Mouse (Mus musculus): ENCODE results near the gene Tipin. TPM values are rescaled to one million over a fixed set of nuclear protein-coding genes. Genes with fewer than 3 reads are reported as not detected.
A peak's percentile ranks its signal among the peaks of the same experiment; 100 is the strongest.
"Not testable (repeated sequence)": the region's sequence is repeated elsewhere in the genome, so short reads cannot be mapped to it uniquely, and the experiment has no call there.

Gene Tipin
- polyA plus RNA-seq, 1 experiment: 33.9 TPM

DNA sequence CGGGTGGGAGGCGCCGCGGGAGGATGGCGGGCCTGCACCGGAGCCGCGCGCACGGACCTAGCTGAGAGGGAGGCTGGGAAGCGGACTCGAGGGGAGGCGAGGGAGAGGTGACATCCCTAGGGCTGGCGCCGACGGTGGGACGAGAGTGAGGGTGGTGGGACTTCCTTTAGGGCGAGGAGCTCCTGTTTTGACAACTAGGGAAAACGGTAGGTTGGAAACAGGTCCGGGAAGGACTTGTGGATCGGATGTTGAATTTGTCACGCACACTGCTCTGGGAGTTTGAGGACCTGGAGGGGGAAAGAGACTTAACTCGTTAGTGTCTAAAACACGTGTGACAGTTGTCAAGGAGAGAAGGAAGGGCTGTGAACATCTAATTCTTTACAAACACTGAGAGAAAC is 399 bp downstream of the Tipin start:
- no peak overlapping the region for H3K27ac ChIP-seq (ENCODE audit: insufficient read depth, low read length)

DNA sequence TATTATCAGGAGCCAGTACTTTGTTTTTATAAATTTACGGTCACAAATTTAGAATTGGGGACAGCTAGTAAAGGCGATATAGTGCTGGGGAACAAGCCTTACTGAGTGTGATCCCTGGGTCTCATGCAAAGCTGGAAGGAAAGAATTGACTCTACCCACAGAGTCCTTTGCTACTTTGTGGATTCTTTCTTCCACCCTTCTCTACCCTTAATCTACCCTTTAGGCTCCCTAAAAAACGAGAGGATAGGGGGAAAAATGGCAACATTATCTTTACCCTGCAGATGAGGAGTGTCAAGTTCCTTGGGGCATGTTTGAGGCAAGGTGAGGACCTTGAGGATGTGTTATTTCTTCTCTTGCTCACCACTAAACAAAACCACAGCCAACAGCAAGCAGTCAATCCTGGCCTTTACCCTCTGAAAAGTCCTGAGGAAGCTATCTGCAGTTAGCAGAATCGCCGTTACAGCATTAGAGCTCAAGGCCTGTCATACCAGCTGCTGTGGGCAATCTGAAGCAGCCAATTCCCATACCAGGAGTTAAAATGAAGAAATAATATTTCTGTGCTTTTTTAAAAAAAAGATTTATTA is 1.1 kb downstream of the Tipin start:
- no peak for TF ChIP-seq POLR2A (IDR thresholded peaks at IDR 0.05; ENCODE audit: extremely low read depth, insufficient read depth, low read length)
- no peak for TF ChIP-seq CTCF (IDR thresholded peaks at IDR 0.05; ENCODE audit: extremely low read depth, insufficient read depth, low read length)
- Histone ChIP-seq H3K4me1 (ENCODE audit: control insufficient read depth, insufficient read depth, low read length) (no peaks in the 10 kb centered on the region), H3K27ac (ENCODE audit: insufficient read depth, low read length) (no peak overlapping the region), H3K4me3 (ENCODE audit: insufficient read depth, low read length) (no peak overlapping the region; the same call in 1 of the 2 replicates)

More for the DNA sequence above, 399 bp downstream of the Tipin start:
- H3K4me3 ChIP-seq (ENCODE audit: insufficient read depth, low read length): peak overlapping the region; percentile 94
- no peak for TF ChIP-seq CTCF (IDR thresholded peaks at IDR 0.05; ENCODE audit: extremely low read depth, insufficient read depth, low read length)
- no peak for TF ChIP-seq POLR2A (IDR thresholded peaks at IDR 0.05; ENCODE audit: extremely low read depth, insufficient read depth, low read length)
- no peaks in the 10 kb centered on the region for H3K4me1 ChIP-seq (ENCODE audit: control insufficient read depth, insufficient read depth, low read length)

DNA sequence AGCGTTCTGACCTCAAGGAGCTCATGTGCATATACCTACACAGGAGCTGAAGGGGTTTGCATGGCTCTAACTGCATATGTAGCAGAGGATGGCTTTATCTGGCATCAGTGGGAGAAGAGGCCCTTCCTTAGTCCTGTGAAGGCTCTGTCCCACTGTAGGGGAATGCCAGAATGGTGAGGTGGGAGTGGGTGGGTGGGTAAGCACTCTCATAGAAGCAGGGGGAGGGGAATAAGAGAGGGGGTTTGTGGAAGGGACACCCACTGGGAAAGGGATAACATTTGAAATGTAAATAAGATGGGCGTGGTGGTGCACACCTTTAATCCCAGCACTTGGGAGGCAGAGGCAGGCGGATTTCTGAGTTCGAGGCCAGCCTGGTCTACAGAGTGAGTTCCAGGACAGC is 21.7 kb downstream of the Tipin start:
- H3K27ac ChIP-seq (ENCODE audit: insufficient read depth, low read length); H3K4me1 ChIP-seq (ENCODE audit: control insufficient read depth, insufficient read depth, low read length); H3K4me3 ChIP-seq (ENCODE audit: insufficient read depth, low read length): not testable (repeated sequence)

DNA sequence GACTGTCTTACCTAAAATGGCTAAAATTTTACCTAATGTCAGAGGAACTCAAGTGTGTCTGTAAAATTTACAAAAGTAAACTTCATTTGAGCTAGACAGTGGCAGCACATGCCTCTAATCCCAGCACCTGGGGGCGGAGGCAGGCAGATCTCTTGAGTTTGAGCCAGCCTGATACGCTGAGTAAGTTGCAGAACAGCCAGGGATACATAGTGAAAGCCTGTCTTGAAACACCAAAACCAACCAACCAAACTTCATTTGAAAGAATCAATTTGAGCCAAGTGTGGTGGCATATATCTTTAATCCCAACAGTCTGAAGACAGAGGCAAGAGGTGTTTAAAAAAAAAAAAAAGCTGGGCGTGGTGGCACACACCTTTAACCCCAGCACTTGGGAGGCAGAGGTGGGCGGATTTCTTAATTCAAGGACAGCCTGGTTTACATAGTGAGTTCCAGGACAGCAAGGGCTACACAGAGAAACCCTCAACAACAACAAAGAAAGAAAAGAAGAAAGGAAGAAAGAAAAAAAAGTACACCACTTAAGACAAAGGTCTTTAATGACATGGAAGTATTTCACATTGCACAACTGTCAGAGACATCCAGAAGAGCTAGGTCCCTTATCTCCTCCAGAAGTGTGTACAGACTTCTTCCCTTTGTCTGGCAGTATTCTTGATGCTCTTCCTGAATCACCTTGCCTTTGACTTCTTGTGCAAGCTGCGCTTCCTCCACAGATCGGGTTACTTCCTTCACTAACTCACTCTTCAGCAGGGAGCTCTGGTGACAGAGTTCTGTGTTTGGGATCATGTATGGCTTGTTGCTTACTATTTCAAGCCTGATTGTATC is 25.3 kb downstream of the Tipin start:
- TF ChIP-seq CTCF (IDR thresholded peaks at IDR 0.05; ENCODE audit: extremely low read depth, insufficient read depth, low read length) (no peak), POLR2A (IDR thresholded peaks at IDR 0.05; ENCODE audit: extremely low read depth, insufficient read depth, low read length) (no peak)
- Histone ChIP-seq H3K4me3 (ENCODE audit: insufficient read depth, low read length) (no peak overlapping the region), H3K27ac (ENCODE audit: insufficient read depth, low read length) (no peak overlapping the region), H3K4me1 (ENCODE audit: control insufficient read depth, insufficient read depth, low read length) (no peaks in the 10 kb centered on the region)

DNA sequence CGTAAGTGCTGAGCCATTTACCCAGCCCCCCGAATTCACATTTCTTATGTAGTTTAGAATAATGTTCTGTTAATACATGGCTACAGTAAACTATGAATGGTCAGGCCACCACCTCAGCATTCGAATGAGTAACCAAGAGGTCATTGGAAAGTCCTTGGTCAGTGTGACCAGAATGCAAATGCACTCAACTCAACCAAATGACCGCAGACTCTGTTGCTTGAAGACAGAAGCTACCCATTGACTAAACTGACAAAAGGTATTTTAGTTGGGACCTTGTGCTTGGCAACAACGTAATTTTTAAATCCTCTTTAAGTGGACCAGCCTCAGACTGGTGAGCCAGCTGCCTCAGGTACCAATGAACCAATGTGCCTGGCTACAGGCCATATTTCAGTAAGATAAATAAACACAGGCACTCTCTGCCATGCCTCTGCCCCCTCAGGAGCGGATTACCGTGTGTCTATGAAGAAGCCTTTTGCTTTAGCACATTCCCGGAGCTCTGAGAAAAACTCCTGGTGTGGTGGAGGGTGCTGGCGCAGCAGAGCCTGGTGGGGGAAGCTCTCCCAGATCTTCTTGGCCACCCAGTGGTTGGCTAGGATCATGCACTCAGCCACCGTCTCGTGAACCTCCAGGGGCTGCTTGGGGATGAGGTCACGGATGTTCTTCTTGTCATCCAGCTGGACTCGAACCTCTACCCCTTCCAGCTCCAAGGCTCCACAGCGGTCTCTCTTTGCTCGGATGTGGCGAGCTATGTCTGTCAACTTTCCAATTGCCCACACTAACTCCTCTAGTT is 29.8 kb downstream of the Tipin start:
- Histone ChIP-seq H3K4me3 (ENCODE audit: insufficient read depth, low read length) (no peak overlapping the region), H3K27ac (ENCODE audit: insufficient read depth, low read length) (no peak overlapping the region), H3K4me1 (ENCODE audit: control insufficient read depth, insufficient read depth, low read length) (no peaks in the 10 kb centered on the region)
- TF ChIP-seq CTCF (IDR thresholded peaks at IDR 0.05; ENCODE audit: extremely low read depth, insufficient read depth, low read length) (0 out of 2 replicates have a peak, but pooled peaks have one; percentile 7), POLR2A (IDR thresholded peaks at IDR 0.05; ENCODE audit: extremely low read depth, insufficient read depth, low read length) (no peak)

DNA sequence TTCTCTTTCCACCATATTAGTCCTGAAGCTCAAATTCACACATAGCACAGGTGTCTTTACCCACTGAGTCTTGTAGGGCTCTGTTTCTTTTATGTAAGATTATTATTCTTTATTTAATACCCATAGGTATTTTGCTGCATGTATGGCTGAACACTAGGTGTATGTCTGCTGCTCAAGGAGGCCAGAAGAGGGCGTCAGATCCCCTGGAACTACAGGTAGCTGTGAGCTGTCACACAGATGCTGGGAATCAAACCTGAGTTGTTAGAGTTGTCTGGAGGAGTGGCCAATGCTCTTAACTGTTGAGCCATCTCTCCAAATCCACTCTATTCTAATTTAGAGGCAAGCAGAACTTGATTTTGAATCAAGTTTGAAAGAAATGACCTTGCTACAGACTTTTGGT is 30.7 kb downstream of the Tipin start:
- H3K4me3 ChIP-seq (ENCODE audit: insufficient read depth, low read length): no peak overlapping the region
- H3K27ac ChIP-seq (ENCODE audit: insufficient read depth, low read length): no peak overlapping the region
- TF ChIP-seq POLR2A (IDR thresholded peaks at IDR 0.05; ENCODE audit: extremely low read depth, insufficient read depth, low read length) (no peak), CTCF (IDR thresholded peaks at IDR 0.05; ENCODE audit: extremely low read depth, insufficient read depth, low read length) (0 out of 2 replicates have a peak, but pooled peaks have one; percentile 9)

DNA sequence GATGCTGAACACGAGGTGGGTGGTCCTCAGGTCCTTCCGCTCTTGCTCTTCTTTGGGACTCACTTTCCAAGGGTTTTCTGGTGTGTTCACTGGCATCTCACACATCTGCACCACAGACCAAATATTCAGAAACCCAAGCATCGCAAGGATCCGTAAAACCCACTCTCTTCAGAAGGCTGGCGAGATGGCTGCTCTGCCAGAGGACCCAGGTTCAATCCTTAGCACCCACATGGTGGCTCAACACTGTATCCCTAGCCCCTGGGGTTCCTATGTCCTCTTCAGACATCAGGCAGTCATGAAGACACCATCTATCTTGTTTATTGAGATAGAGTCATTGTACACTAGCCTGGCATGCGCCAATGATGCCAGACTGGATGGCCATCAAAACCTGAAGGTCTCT is 33.3 kb downstream of the Tipin start:
- TF ChIP-seq POLR2A (IDR thresholded peaks at IDR 0.05; ENCODE audit: extremely low read depth, insufficient read depth, low read length): no peak
- no peak for TF ChIP-seq CTCF (IDR thresholded peaks at IDR 0.05; ENCODE audit: extremely low read depth, insufficient read depth, low read length)
- Histone ChIP-seq H3K4me1 (ENCODE audit: control insufficient read depth, insufficient read depth, low read length) (no peaks in the 10 kb centered on the region), H3K4me3 (ENCODE audit: insufficient read depth, low read length) (no peak overlapping the region), H3K27ac (ENCODE audit: insufficient read depth, low read length) (no peak overlapping the region)

More for the DNA sequence above, 30.7 kb downstream of the Tipin start:
- H3K4me1 ChIP-seq (ENCODE audit: control insufficient read depth, insufficient read depth, low read length): no peaks in the 10 kb centered on the region

DNA sequence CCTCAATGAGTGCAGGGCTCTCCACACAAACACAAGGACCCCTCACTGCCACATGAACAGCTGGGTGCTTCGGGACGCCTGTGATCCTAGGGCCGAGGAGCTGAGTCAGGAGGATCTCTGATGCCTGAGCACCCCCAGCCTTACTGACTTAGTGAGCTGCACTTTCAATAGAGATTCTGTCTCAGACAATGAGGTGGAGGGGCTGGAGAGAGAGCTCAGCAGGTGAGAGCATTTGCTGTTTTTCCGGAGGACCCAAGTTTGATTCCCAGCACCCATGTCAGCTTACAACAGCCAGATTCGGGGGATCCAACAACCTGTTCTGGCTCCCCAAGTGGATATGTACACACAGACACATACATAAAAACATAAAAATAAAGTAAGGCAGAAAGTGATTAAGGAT is 35.6 kb downstream of the Tipin start:
- H3K4me1 ChIP-seq (ENCODE audit: control insufficient read depth, insufficient read depth, low read length): no peaks in the 10 kb centered on the region
- H3K4me3 ChIP-seq (ENCODE audit: insufficient read depth, low read length): no peak overlapping the region
- TF ChIP-seq POLR2A (IDR thresholded peaks at IDR 0.05; ENCODE audit: extremely low read depth, insufficient read depth, low read length): no peak
- TF ChIP-seq CTCF (IDR thresholded peaks at IDR 0.05; ENCODE audit: extremely low read depth, insufficient read depth, low read length): no peak
- H3K27ac ChIP-seq (ENCODE audit: insufficient read depth, low read length): no peak overlapping the region

DNA sequence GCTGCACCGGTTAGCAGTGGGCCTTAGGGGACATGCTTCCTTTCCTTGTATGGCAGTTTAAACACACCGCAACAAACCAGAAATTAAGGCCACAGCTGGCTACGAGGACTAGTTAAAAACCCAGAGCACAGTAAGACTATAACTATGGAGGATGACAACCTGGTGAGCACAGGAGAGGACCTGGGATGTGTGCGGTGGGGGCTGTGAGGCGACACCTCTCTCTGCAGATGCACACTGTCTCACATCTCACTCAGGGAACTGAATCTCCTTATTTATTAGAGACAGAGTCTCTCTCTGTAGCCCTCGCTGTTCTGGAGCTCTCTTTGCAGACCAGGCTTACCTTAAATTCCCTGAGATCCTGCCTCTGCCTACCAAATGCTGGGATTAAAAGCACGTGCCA is 42.6 kb downstream of the Tipin start:
- Histone ChIP-seq H3K4me3 (ENCODE audit: insufficient read depth, low read length) (no peak overlapping the region), H3K27ac (ENCODE audit: insufficient read depth, low read length) (no peak overlapping the region), H3K4me1 (ENCODE audit: control insufficient read depth, insufficient read depth, low read length) (no peaks in the 10 kb centered on the region)
- TF ChIP-seq CTCF (IDR thresholded peaks at IDR 0.05; ENCODE audit: extremely low read depth, insufficient read depth, low read length) (no peak), POLR2A (IDR thresholded peaks at IDR 0.05; ENCODE audit: extremely low read depth, insufficient read depth, low read length) (no peak)
